Mouse (Mus musculus) hindbrain, embryonic 16.5 days (tissue): ENCODE measurements around the gene Phospho1. TPM values are rescaled to one million over a fixed set of nuclear protein-coding genes. Genes with fewer than 3 reads are reported as not detected.

Experiments used
- ATAC-seq: fragments of 200-750 bp; cut with Nextera tagmentation; 2 replicates; pipeline ENCODE4 v1.8.0; 2017; ENCODE audit warnings: moderate TSS enrichment, moderate library complexity
- H3K27ac ChIP-seq: fragments of 300-500 bp; sonication (generic); 2 replicates; pipeline ENCODE4 v1.5.1; 2014; ENCODE audit warnings: low read depth, mild to moderate bottlenecking, control low read depth, low read length, moderate library complexity
- H3K27me3 ChIP-seq: fragments of 300-500 bp; sonication (generic); replicated peaks from 2 replicates; pipeline ENCODE4 v1.6.1; 2014; ENCODE audit warnings: low read length; ENCODE audit not compliant: control insufficient read depth, insufficient read depth
- H3K36me3 ChIP-seq: fragments of 300-500 bp; sonication (generic); 2 replicates; pipeline ENCODE4 v1.6.1; 2014; ENCODE audit warnings: mild to moderate bottlenecking, low read length, moderate library complexity, mixed read lengths; ENCODE audit not compliant: control insufficient read depth, insufficient read depth
- H3K4me1 ChIP-seq: fragments of 300-500 bp; sonication (generic); 2 replicates; pipeline ENCODE4 v1.6.1; 2014; ENCODE audit warnings: low read depth, low read length; ENCODE audit not compliant: control insufficient read depth, insufficient read depth
- H3K4me2 ChIP-seq: fragments of 300-500 bp; sonication (generic); 2 replicates; pipeline ENCODE4 v1.6.1; 2014; ENCODE audit warnings: mild to moderate bottlenecking, low read length, control low read depth, moderate library complexity
- H3K4me3 ChIP-seq: fragments of 300-500 bp; sonication (generic); 2 replicates; pipeline ENCODE4 v1.5.1; 2014; ENCODE audit warnings: mild to moderate bottlenecking, low read length, control low read depth, moderate library complexity
- H3K9ac ChIP-seq: fragments of 300-500 bp; sonication (generic); 2 replicates; pipeline ENCODE4 v1.6.1; 2014; ENCODE audit warnings: low read depth, mild to moderate bottlenecking, control low read depth, low read length, moderate library complexity
- H3K9me3 ChIP-seq: fragments of 300-500 bp; sonication (generic); 2 replicates; pipeline ENCODE4 v1.6.1; 2014; ENCODE audit warnings: mild to moderate bottlenecking, low read length, moderate library complexity; ENCODE audit not compliant: control insufficient read depth
- WGBS: fragments of 180-500 bp; shearing (Covaris S2); extraction: QIAGEN DNeasy Blood & Tissue Kit; methylation state at CpG from one replicate; pipeline ENCODE4 v1.1.7; 2014; 5-methylcytosine and 5-hydroxymethylcytosine counted together
- polyA plus RNA-seq: library from polyadenylated mRNA; unstranded; fragments of >200 nt; fragmentation: Nextera tagmentation; extraction: Ambion mirVana; gene quantifications from 2 replicates; pipeline ENCODE4 v1.2.1, GENCODE M21; 2015

The Phospho1 gene
- polyA plus RNA-seq, 1 experiment from 2014 or later: not detected

DNA sequence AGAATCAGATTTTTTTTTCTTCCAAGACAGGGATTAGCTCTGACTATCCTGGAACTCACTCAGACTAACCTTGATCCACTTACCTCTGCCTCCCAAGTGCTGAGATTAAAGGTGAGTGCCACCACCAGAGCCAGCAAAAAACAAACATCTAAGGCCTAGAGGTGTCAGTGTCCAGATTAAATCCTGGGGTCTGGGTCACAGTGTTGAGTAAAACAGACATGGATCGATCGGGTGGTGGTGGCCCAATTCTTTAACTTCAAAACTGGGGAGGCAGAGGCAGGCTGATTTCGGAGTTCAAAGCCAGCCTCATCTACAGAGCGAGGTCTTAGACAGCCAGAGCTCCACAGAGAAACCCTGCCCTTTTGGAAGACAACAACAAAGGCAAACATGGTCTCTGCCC, 1.9 kb upstream of the Phospho1 start:
- H3K9me3 ChIP-seq: no peaks in the 10 kb centered on the region
- H3K27ac ChIP-seq: no peak overlapping the region
- no peak overlapping the region for H3K9ac ChIP-seq
- no peak overlapping the region for H3K4me3 ChIP-seq
- no peaks in the 10 kb centered on the region for H3K36me3 ChIP-seq
- peaks cover 10% of the 10 kb centered on the region for H3K4me1 ChIP-seq
- WGBS: 96% methylated on average over 4 of the region's 4 CpGs
- peaks cover 17% of the 10 kb centered on the region for H3K27me3 ChIP-seq
- no peak overlapping the region for H3K4me2 ChIP-seq
- ATAC-seq: no peak

DNA sequence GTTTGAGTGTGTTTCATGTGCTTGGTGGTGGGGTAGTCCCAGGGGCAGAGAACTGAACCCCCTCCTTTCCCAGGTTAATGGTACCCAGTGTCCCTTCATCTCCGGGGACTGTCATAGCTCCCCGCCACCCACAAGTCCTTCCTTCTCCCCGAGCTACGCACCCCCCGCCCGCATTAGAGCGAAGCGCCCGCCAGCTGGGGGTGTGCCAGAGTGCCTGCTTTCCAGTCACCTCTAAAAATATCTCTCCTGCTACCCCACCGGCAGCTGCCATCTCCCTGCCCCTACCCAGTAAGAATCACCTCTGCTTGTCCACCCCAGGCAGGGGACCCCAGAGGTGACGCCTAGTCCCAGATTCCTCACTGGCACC, 561 bp downstream of the Phospho1 start:
- H3K9ac ChIP-seq: peak overlapping the region; percentile 79
- H3K27ac ChIP-seq: no peak overlapping the region
- peak overlapping the region; percentile 100 for H3K4me2 ChIP-seq
- H3K36me3 ChIP-seq: no peaks in the 10 kb centered on the region
- WGBS: 3% methylated on average over 11 of the region's 11 CpGs
- H3K4me3 ChIP-seq: peak overlapping the region; percentile 80
- H3K9me3 ChIP-seq: no peaks in the 10 kb centered on the region
- peak; percentile 29; the same call in 1 of the 2 replicates for ATAC-seq
- H3K27me3 ChIP-seq: peaks cover 36% of the 10 kb centered on the region
- H3K4me1 ChIP-seq: peaks cover 10% of the 10 kb centered on the region

DNA sequence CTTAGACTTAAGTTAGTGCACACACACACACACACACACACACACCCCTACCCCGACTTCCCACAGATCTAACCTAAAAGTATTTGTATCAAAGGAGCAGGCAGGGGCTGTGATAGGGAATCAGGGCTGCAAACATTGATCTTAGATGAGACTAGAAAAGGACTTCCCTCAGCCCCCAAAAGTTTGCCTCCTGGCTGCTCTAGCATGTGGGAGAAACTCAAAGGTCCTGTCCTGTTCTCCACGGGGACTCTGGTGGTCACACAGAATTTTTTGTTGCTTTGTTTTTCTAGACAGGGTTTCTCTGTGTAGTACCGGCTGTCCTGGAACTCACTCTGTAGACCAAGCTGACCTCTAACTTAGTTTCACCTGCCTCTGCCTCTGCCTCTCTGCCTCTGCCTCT, 1.3 kb downstream of the Phospho1 start:
- no peak for ATAC-seq
- no peak overlapping the region for H3K27ac ChIP-seq
- H3K9me3 ChIP-seq: no peaks in the 10 kb centered on the region
- peaks cover 41% of the 10 kb centered on the region for H3K27me3 ChIP-seq
- no peak overlapping the region for H3K9ac ChIP-seq
- peaks cover 15% of the 10 kb centered on the region for H3K4me1 ChIP-seq
- H3K4me3 ChIP-seq: no peak overlapping the region
- no peak overlapping the region for H3K4me2 ChIP-seq
- no peaks in the 10 kb centered on the region for H3K36me3 ChIP-seq
- 50% methylated on average over 3 of the region's 3 CpGs for WGBS

- WGBS: 49% methylated on average over 6 of the region's 6 CpGs
- no peak for ATAC-seq
- no peaks in the 10 kb centered on the region for H3K9me3 ChIP-seq
- no peak overlapping the region for H3K4me3 ChIP-seq
- H3K9ac ChIP-seq: no peak overlapping the region
- H3K4me2 ChIP-seq: no peak overlapping the region
- H3K27ac ChIP-seq: no peak overlapping the region
- peaks cover 20% of the 10 kb centered on the region for H3K4me1 ChIP-seq
- H3K36me3 ChIP-seq: no peaks in the 10 kb centered on the region
- peaks cover 49% of the 10 kb centered on the region for H3K27me3 ChIP-seq
These were observed 2.2 kb downstream of the Phospho1 start for GRCm38 (mm10) chr11:95826317-95827167.

DNA sequence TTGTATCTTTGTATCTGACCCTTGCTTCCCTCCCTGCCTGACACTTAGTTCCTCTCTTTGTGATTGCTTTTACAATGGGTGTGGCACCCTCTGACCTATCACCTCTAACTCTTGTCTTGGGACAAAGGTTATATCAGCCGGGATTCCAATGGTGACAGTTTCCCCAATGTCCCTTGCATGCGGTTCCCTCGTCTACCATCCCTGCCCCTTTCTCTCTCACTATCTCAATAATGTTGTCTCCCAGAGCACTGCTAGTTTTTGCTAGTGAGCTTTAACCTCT, 2.8 kb downstream of the Phospho1 start:
- Histone ChIP-seq H3K9ac (no peak overlapping the region), H3K4me2 (no peak overlapping the region), H3K27ac (no peak overlapping the region), H3K9me3 (no peaks in the 10 kb centered on the region), H3K4me3 (no peak overlapping the region), H3K4me1 (peaks cover 20% of the 10 kb centered on the region), H3K27me3 (peaks cover 54% of the 10 kb centered on the region), H3K36me3 (no peaks in the 10 kb centered on the region)
- WGBS: 11% methylated on average over 3 of the region's 3 CpGs
- no peak for ATAC-seq

DNA sequence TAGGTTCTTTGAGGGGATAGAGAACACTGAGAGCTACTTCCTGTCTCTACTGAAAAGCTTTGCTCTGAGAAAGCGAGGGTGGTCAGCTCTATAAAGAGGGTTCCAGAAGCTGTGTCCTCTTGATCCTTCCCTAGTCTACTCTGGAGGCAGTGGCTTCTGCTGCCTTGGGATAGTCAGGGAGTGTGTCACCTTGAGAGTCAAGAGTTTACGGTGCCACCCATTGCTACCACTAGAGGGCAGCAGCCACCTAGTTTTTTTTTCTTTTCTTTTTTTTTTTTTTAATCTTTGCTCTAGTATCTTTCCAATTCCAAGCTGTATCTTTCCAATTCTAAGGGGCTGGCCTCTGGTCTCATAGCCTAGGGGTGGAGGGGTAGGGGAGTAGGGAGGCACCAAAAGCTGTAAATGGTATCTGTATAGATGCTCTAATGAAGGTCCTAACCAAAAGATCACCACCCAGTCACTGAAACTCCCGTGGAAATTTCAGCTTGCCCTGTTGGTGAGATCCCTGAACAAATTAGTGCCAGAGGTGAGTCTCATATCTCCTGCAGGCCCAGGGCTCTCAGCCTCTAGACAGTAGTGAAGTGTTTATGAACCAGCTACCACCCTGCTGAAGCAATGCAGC, 3.3 kb downstream of the Phospho1 start:
- ATAC-seq: no peak
- Histone ChIP-seq H3K9ac (no peak overlapping the region), H3K27ac (no peak overlapping the region), H3K4me3 (no peak overlapping the region), H3K9me3 (no peaks in the 10 kb centered on the region), H3K4me2 (no peak overlapping the region), H3K27me3 (peaks cover 58% of the 10 kb centered on the region), H3K4me1 (peaks cover 20% of the 10 kb centered on the region), H3K36me3 (no peaks in the 10 kb centered on the region)
- 18% methylated on average over 3 of the region's 3 CpGs for WGBS

DNA sequence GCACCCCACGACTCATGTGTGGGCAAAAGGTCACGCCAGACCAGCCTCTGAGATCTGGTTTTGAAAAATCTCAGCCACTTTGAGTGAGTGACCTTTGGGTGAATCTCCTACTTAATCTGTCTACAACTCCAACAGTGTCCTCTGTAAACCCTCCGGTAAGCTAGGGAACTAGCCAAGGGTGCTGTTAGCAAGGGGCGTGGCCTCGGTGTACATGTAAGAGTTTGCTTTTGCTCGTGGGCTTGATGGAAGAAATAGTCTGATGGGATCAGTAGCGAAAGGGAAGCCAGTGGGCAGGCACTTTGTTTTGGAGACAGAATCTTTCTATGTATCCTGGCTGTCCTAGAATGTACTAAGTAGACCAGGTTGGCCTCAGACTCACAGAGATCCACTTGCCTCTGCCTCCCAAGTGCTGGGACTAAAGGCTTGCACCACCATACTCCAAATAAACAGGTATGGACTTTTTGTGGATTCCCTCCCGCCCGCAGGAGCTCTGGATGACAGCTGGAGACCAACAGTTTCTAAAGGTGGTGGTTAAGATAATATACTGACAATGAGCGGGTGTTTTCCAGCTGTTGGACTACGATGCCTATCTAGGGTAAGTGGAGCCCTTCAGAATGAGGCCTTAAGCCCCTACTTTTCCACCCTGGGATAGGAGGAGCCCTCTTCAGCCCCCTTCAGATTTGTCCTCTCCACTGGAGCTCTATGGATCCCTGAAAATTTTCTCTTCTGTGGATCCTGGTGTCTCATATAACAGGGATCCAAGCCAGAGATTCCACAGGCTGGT, 4.1 kb downstream of the Phospho1 start:
- 76% methylated on average over 11 of the region's 11 CpGs for WGBS
- H3K4me1 ChIP-seq: peaks cover 21% of the 10 kb centered on the region
- no peak for ATAC-seq
- H3K4me2 ChIP-seq: no peak overlapping the region
- no peak overlapping the region for H3K4me3 ChIP-seq
- H3K36me3 ChIP-seq: no peaks in the 10 kb centered on the region
- H3K27ac ChIP-seq: no peak overlapping the region
- no peaks in the 10 kb centered on the region for H3K9me3 ChIP-seq
- peaks cover 66% of the 10 kb centered on the region for H3K27me3 ChIP-seq
- H3K9ac ChIP-seq: no peak overlapping the region

- ATAC-seq: no peak
- no peak overlapping the region for H3K4me3 ChIP-seq
- peaks cover 24% of the 10 kb centered on the region for H3K4me1 ChIP-seq
- no peaks in the 10 kb centered on the region for H3K9me3 ChIP-seq
- peaks cover 77% of the 10 kb centered on the region for H3K27me3 ChIP-seq
- WGBS: 30% methylated on average over 4 of the region's 4 CpGs
- no peak overlapping the region for H3K27ac ChIP-seq
- no peak overlapping the region for H3K4me2 ChIP-seq
- no peaks in the 10 kb centered on the region for H3K36me3 ChIP-seq
- no peak overlapping the region for H3K9ac ChIP-seq
These were observed 5.3 kb downstream of the Phospho1 start for GRCm38 (mm10) chr11:95829526-95830050.
